In genomic region chr6:145768671-145769292, GRCm38 (mm10) we compare ENCODE assay signal across 7 mouse cellular contexts. TPM values are rescaled to one million over a fixed set of nuclear protein-coding genes. Genes with fewer than 3 reads are reported as not detected.
DNase-seq lines count a peak whose midpoint lies in the region; ATAC-seq lines count a peak whose summit lies in the region.

No protein-coding gene starts in this region.

- no peak overlapping the region for H3K4me3 ChIP-seq in forebrain, embryonic 14.5 days (ENCODE audit: low read depth, low read length)

- intact Hi-C loops in heart, postnatal 36 days (cut with DNase I): no loop called here

- H3K9ac ChIP-seq in forebrain, embryonic 14.5 days (ENCODE audit: low read length): no peak overlapping the region

- no peaks in the 10 kb centered on the region for H3K36me3 ChIP-seq in forebrain, embryonic 14.5 days (ENCODE audit: control insufficient read depth, insufficient read depth, low read length)

- H3K4me1 ChIP-seq in forebrain, embryonic 14.5 days (ENCODE audit: control insufficient read depth, insufficient read depth, low read length): no peaks in the 10 kb centered on the region

- WGBS in forebrain, embryonic 14.5 days: 56% methylated on average over 10 of the region's 10 CpGs

- peak; percentile 39 to 72 for DNase-seq in urinary bladder, postnatal 36 days (ENCODE audit: low spot score in 2 of 2)
- DNase-seq in urinary bladder, postnatal 25 days (ENCODE audit: low spot score): no peak
- DNase-seq in forebrain, embryonic 14.5 days (ENCODE audit: low spot score): peak; percentile 60
- DNase-seq in heart, postnatal 36 days: peak; percentile 71 to 73
- peak; percentile 79 to 91 for DNase-seq in lung, postnatal 4 days
- no peak for DNase-seq in MN1 (ENCODE audit: low spot score)

- peak; percentile 76 for ATAC-seq in forebrain, embryonic 14.5 days
- no peak for ATAC-seq in inflammation-experienced regulatory T-cells, adult 6 months

- H3K27ac ChIP-seq in forebrain, embryonic 14.5 days (ENCODE audit: low read depth, low read length): no peak overlapping the region

- H3K4me2 ChIP-seq in forebrain, embryonic 14.5 days (ENCODE audit: low read length): no peak overlapping the region

- H3K9me3 ChIP-seq in forebrain, embryonic 14.5 days (replicated peaks; ENCODE audit: control insufficient read depth, low read length): no peaks in the 10 kb centered on the region

- no peaks in the 10 kb centered on the region for H3K27me3 ChIP-seq in forebrain, embryonic 14.5 days (replicated peaks; ENCODE audit: control insufficient read depth, insufficient read depth, low read length)

RNA-seq across cellular contexts. Expression of gene Rassf8, which starts 22.2 kb away (rescaled TPM):
- 2.4 and 2.5 TPM in 2 replicates for polyA plus RNA-seq in forebrain, embryonic 14.5 days (2014; fragmentation: Nextera tagmentation; extraction: Ambion mirVana)
- 10 to 100 TPM; 48.9 to 51.9 TPM for total RNA-seq in heart, postnatal 36 days (2021)
- polyA plus RNA-seq in inflammation-experienced regulatory T-cells, adult 6 months (2017; shearing (Covaris generic)): under 1 TPM in 1 of 3 experiments, not detected in 2; 0.40 TPM

Comparison
In these comparisons a context has a peak if more than half of its experiments do, and no peak if none do; other contexts are left out.
1. DNase-seq: peak in urinary bladder, postnatal 36 days (2 of 2), forebrain, embryonic 14.5 days (single experiment), heart, postnatal 36 days (2 of 2) and lung, postnatal 4 days (2 of 2); none in urinary bladder, postnatal 25 days (single experiment) and MN1 (single experiment).